Comparison of ENCODE assay signal across 36 mouse cellular contexts in the genomic region with DNA sequence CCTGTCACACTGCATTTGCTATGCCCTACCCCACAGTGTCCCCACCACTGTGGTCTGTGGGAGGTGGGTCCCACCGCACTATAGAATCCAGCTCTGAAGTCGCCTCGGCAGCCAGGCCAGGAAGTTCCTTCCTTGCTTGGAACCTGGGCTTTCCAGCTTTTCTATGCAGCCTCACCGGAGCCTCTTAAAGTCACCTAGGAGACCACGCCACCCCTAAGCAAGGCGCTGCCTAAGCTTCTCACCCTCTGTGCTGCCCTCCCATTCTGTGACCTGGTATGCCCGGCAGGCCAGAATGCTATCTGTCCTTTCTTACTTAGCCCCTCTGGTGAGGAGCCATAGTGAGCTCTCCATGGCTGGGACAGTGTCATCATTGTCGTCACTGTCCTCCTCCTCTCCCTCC. TPM values are rescaled to one million over a fixed set of nuclear protein-coding genes. Genes with fewer than 3 reads are reported as not detected.
DNase-seq lines count a peak whose midpoint lies in the region; ATAC-seq lines count a peak whose summit lies in the region.
"Had no signal": no experiment of that assay in that cellular context is flagged by ENCODE, and none has a peak within 500 bp of the region (broad histone marks: within the 10 kb centered on the region; RNA-seq: fewer than 3 reads in every experiment).

No protein-coding gene starts in this region.

- no peak overlapping the region for H3K9ac ChIP-seq in embryonic facial prominence, embryonic 11.5 days (replicated peaks; ENCODE audit: low read length)
- no peak overlapping the region for H3K9ac ChIP-seq in intestine, embryonic 15.5 days
- H3K9ac ChIP-seq in lung, embryonic 15.5 days: no peak overlapping the region
- no peak overlapping the region for H3K9ac ChIP-seq in stomach, embryonic 15.5 days
- H3K9ac ChIP-seq: forebrain, embryonic 15.5 days; heart, embryonic 15.5 days; hindbrain, embryonic 12.5 days; limb, embryonic 13.5 days; liver, embryonic 12.5 days; liver, postnatal 0 days; midbrain, embryonic 12.5 days; neural tube, embryonic 13.5 days had no signal

- H3K36me3 ChIP-seq in embryonic facial prominence, embryonic 11.5 days (replicated peaks; ENCODE audit: control insufficient read depth, insufficient read depth, low read depth, low read length): no peaks in the 10 kb centered on the region
- no peaks in the 10 kb centered on the region for H3K36me3 ChIP-seq in intestine, embryonic 15.5 days
- no peaks in the 10 kb centered on the region for H3K36me3 ChIP-seq in lung, embryonic 15.5 days
- H3K36me3 ChIP-seq in stomach, embryonic 15.5 days: no peaks in the 10 kb centered on the region
- no peaks in the 10 kb centered on the region for H3K36me3 ChIP-seq in midbrain, embryonic 10.5 days
- H3K36me3 ChIP-seq: forebrain, embryonic 15.5 days; heart, embryonic 15.5 days; hindbrain, embryonic 12.5 days; limb, embryonic 13.5 days; liver, embryonic 12.5 days; midbrain, embryonic 12.5 days; neural tube, embryonic 13.5 days had no signal

- 68% methylated on average over 8 of the region's 8 CpGs for WGBS in embryonic facial prominence, embryonic 11.5 days
- 76% methylated on average over 8 of the region's 8 CpGs for WGBS in intestine, embryonic 15.5 days
- WGBS in lung, embryonic 15.5 days: 40% methylated on average over 8 of the region's 8 CpGs
- WGBS in stomach, embryonic 15.5 days: 75% methylated on average over 8 of the region's 8 CpGs
- 79% methylated on average over 8 of the region's 8 CpGs for WGBS in midbrain, embryonic 10.5 days

- H3K27me3 ChIP-seq in embryonic facial prominence, embryonic 11.5 days (ENCODE audit: control insufficient read depth, insufficient read depth, low read length): no peaks in the 10 kb centered on the region
- no peaks in the 10 kb centered on the region for H3K27me3 ChIP-seq in intestine, embryonic 15.5 days (replicated peaks)
- no peaks in the 10 kb centered on the region for H3K27me3 ChIP-seq in lung, embryonic 15.5 days
- no peaks in the 10 kb centered on the region for H3K27me3 ChIP-seq in stomach, embryonic 15.5 days (replicated peaks)
- no peaks in the 10 kb centered on the region for H3K27me3 ChIP-seq in midbrain, embryonic 10.5 days (ENCODE audit: low read depth, poor library complexity, severe bottlenecking)
- H3K27me3 ChIP-seq: forebrain, embryonic 15.5 days; hindbrain, embryonic 12.5 days; limb, embryonic 13.5 days; liver, embryonic 12.5 days; midbrain, embryonic 12.5 days; neural tube, embryonic 13.5 days had no signal

- 0 out of 2 replicates have a peak, but pooled peaks have one; percentile 39 for ATAC-seq in embryonic facial prominence, embryonic 11.5 days (replicated peaks; ENCODE audit: insufficient number of reproducible peaks, low FRiP score, low TSS enrichment, low read depth)
- ATAC-seq in intestine, embryonic 15.5 days: 0 out of 2 replicates have a peak, but pooled peaks have one; percentile 7
- peak; percentile 20; the same call in 1 of the 2 replicates for ATAC-seq in lung, embryonic 15.5 days (ENCODE audit: borderline replicate concordance, extremely low read depth, low FRiP score, low TSS enrichment)
- ATAC-seq in stomach, embryonic 15.5 days (ENCODE audit: insufficient read depth, low FRiP score, low read depth): no peak
- ATAC-seq: forebrain, embryonic 15.5 days; hindbrain, postnatal 0 days had no signal

- intact Hi-C loops in heart, postnatal 25 days (cut with DNase I): no loop called here

- H3K27ac ChIP-seq in embryonic facial prominence, embryonic 11.5 days (replicated peaks; ENCODE audit: low read depth, low read length): no peak overlapping the region
- H3K27ac ChIP-seq in intestine, embryonic 15.5 days: 0 out of 2 replicates have a peak overlapping the region, but pooled peaks have one; percentile 44
- H3K27ac ChIP-seq in lung, embryonic 15.5 days: peak overlapping the region; percentile 90
- H3K27ac ChIP-seq in stomach, embryonic 15.5 days: 0 out of 2 replicates have a peak overlapping the region, but pooled peaks have one; percentile 68
- H3K27ac ChIP-seq in midbrain, embryonic 10.5 days (replicated peaks): no peak overlapping the region
- H3K27ac ChIP-seq: forebrain, embryonic 15.5 days; heart, embryonic 15.5 days; hindbrain, embryonic 12.5 days; hindbrain, postnatal 0 days; layer of hippocampus, adult 2 months; left cerebral cortex, adult 2 months; limb, embryonic 13.5 days; liver, embryonic 12.5 days; midbrain, embryonic 12.5 days; neural tube, embryonic 13.5 days had no signal

- H3K4me1 ChIP-seq in embryonic facial prominence, embryonic 11.5 days (ENCODE audit: control insufficient read depth, insufficient read depth, low read length): no peaks in the 10 kb centered on the region
- peaks cover 18% of the 10 kb centered on the region; the same call in 1 of the 2 replicates for H3K4me1 ChIP-seq in intestine, embryonic 15.5 days (replicated peaks)
- H3K4me1 ChIP-seq in lung, embryonic 15.5 days: peaks cover 42% of the 10 kb centered on the region
- 0 out of 2 replicates have a peak, but pooled peaks cover 6% of the 10 kb centered on the region for H3K4me1 ChIP-seq in stomach, embryonic 15.5 days
- H3K4me1 ChIP-seq in midbrain, embryonic 10.5 days: 0 out of 2 replicates have a peak, but pooled peaks cover 4% of the 10 kb centered on the region
- H3K4me1 ChIP-seq: forebrain, embryonic 15.5 days; heart, embryonic 15.5 days; hindbrain, embryonic 12.5 days; liver, embryonic 12.5 days; midbrain, embryonic 12.5 days; neural tube, embryonic 13.5 days had no signal

- H3K4me3 ChIP-seq in embryonic facial prominence, embryonic 11.5 days (ENCODE audit: low read depth, low read length): no peak overlapping the region
- H3K4me3 ChIP-seq in intestine, embryonic 15.5 days (replicated peaks): no peak overlapping the region
- H3K4me3 ChIP-seq in lung, embryonic 15.5 days: no peak overlapping the region
- no peak overlapping the region for H3K4me3 ChIP-seq in stomach, embryonic 15.5 days (replicated peaks)
- no peak overlapping the region for H3K4me3 ChIP-seq in midbrain, embryonic 10.5 days
- H3K4me3 ChIP-seq: forebrain, embryonic 15.5 days; heart, embryonic 15.5 days; hindbrain, embryonic 12.5 days; layer of hippocampus, adult 2 months; left cerebral cortex, adult 2 months; limb, embryonic 13.5 days; liver, embryonic 12.5 days; midbrain, embryonic 12.5 days; neural tube, embryonic 13.5 days had no signal

- H3K9me3 ChIP-seq in embryonic facial prominence, embryonic 11.5 days (replicated peaks; ENCODE audit: control insufficient read depth, low read length): no peaks in the 10 kb centered on the region
- no peaks in the 10 kb centered on the region for H3K9me3 ChIP-seq in intestine, embryonic 15.5 days
- H3K9me3 ChIP-seq in lung, embryonic 15.5 days: no peaks in the 10 kb centered on the region
- no peaks in the 10 kb centered on the region for H3K9me3 ChIP-seq in stomach, embryonic 15.5 days
- H3K9me3 ChIP-seq in midbrain, embryonic 10.5 days (replicated peaks): no peaks in the 10 kb centered on the region
- H3K9me3 ChIP-seq: forebrain, embryonic 15.5 days; heart, embryonic 15.5 days; hindbrain, embryonic 12.5 days; limb, embryonic 13.5 days; liver, embryonic 12.5 days; midbrain, embryonic 12.5 days; neural tube, embryonic 13.5 days had no signal

- DNase-seq in embryonic facial prominence, embryonic 11.5 days (ENCODE audit: low spot score): no peak
- no peak for DNase-seq in midbrain, embryonic 10.5 days (ENCODE audit: low spot score)
- no peak for DNase-seq in heart, postnatal 25 days (ENCODE audit: low spot score)
- DNase-seq in gastrocnemius, adult 18-20 months (ENCODE audit: low spot score): no peak
- DNase-seq: adrenal gland, postnatal 25 days; B cell, adult 2 months; cerebellum, adult 11-12 months; cerebellum, postnatal 10 days; gastrocnemius, postnatal 10 days; heart, postnatal 36 days; right cerebral cortex, postnatal 14 days; thymus, adult 18-20 months; thymus, postnatal 25 days had no signal

- no peak overlapping the region for H3K4me2 ChIP-seq in embryonic facial prominence, embryonic 11.5 days (ENCODE audit: low read depth, low read length)
- H3K4me2 ChIP-seq in intestine, embryonic 15.5 days (replicated peaks): peak overlapping the region; percentile 55
- H3K4me2 ChIP-seq in lung, embryonic 15.5 days: peak overlapping the region; percentile 12; the same call in 1 of the 2 replicates
- H3K4me2 ChIP-seq in stomach, embryonic 15.5 days: no peak overlapping the region
- H3K4me2 ChIP-seq: forebrain, embryonic 15.5 days; heart, embryonic 15.5 days; hindbrain, embryonic 12.5 days; limb, embryonic 13.5 days; liver, embryonic 12.5 days; midbrain, embryonic 12.5 days; neural tube, embryonic 13.5 days had no signal

RNA-seq across cellular contexts. Expression of gene 2310007B03Rik, which starts 0.6 kb away (rescaled TPM):
- 0.08 and 0.36 TPM in 2 replicates for polyA plus RNA-seq in embryonic facial prominence, embryonic 11.5 days (2014; fragmentation: Nextera tagmentation; extraction: Ambion mirVana)
- 8.7 and 10.4 TPM in 2 replicates for polyA plus RNA-seq in intestine, embryonic 15.5 days (2015; fragmentation: Nextera tagmentation; extraction: Ambion mirVana)
- polyA plus RNA-seq in lung, embryonic 15.5 days (2015; fragmentation: Nextera tagmentation; extraction: Ambion mirVana): 14.1 and 16.7 TPM in 2 replicates
- polyA plus RNA-seq in stomach, embryonic 15.5 days (2015; fragmentation: Nextera tagmentation; extraction: Ambion mirVana): 4.6 and 8.2 TPM in 2 replicates
- polyA plus RNA-seq in midbrain, embryonic 10.5 days (2016; fragmentation: Nextera tagmentation; extraction: Ambion mirVana): 0.47 and 0.62 TPM in 2 replicates
- total RNA-seq in heart, postnatal 25 days (2021): not detected
- not detected for total RNA-seq in gastrocnemius, adult 18-20 months (2021)
- total RNA-seq: adrenal gland, adult 18-20 months; adrenal gland, postnatal 25 days; common myeloid progenitor, adult 5-6 weeks; gastrocnemius, postnatal 10 days; heart, postnatal 36 days; layer of hippocampus, adult 2 months; layer of hippocampus, postnatal 14 days; left cerebral cortex, adult 2 months; left cerebral cortex, postnatal 25 days; megakaryocyte, adult 5-6 weeks had no signal
- polyA plus RNA-seq: liver, embryonic 12.5 days; neural tube, embryonic 13.5 days had no signal

RNA-seq across cellular contexts. Expression of gene Crocc2, which starts 7.2 kb away (rescaled TPM):
- polyA plus RNA-seq in embryonic facial prominence, embryonic 11.5 days (2014; fragmentation: Nextera tagmentation; extraction: Ambion mirVana): 0.14 and 0.25 TPM in 2 replicates
- 0.04 and 0.13 TPM in 2 replicates for polyA plus RNA-seq in intestine, embryonic 15.5 days (2015; fragmentation: Nextera tagmentation; extraction: Ambion mirVana)
- polyA plus RNA-seq in lung, embryonic 15.5 days (2015; fragmentation: Nextera tagmentation; extraction: Ambion mirVana): 3.2 and 3.7 TPM in 2 replicates
- polyA plus RNA-seq in stomach, embryonic 15.5 days (2015; fragmentation: Nextera tagmentation; extraction: Ambion mirVana): 0.15 and 0.21 TPM in 2 replicates
- 0.02 and 0.07 TPM in 2 replicates for polyA plus RNA-seq in midbrain, embryonic 10.5 days (2016; fragmentation: Nextera tagmentation; extraction: Ambion mirVana)
- total RNA-seq in heart, postnatal 25 days (2021): under 1 TPM; 0.10 to 0.11 TPM
- not detected for total RNA-seq in gastrocnemius, adult 18-20 months (2021)
- total RNA-seq: common myeloid progenitor, adult 5-6 weeks; heart, postnatal 36 days; megakaryocyte, adult 5-6 weeks had no signal
- polyA plus RNA-seq: liver, postnatal 0 days; small intestine, adult 2 months had no signal

RNA-seq across cellular contexts. Expression of gene Agxt, which starts 26.3 kb away (rescaled TPM):
- not detected in 2 replicates for polyA plus RNA-seq in embryonic facial prominence, embryonic 11.5 days (2014; fragmentation: Nextera tagmentation; extraction: Ambion mirVana)
- 0.59 and 0.62 TPM in 2 replicates for polyA plus RNA-seq in intestine, embryonic 15.5 days (2015; fragmentation: Nextera tagmentation; extraction: Ambion mirVana)
- not detected in 2 replicates for polyA plus RNA-seq in lung, embryonic 15.5 days (2015; fragmentation: Nextera tagmentation; extraction: Ambion mirVana)
- polyA plus RNA-seq in stomach, embryonic 15.5 days (2015; fragmentation: Nextera tagmentation; extraction: Ambion mirVana): 0.44 and 0.54 TPM in 2 replicates
- not detected in 2 replicates for polyA plus RNA-seq in midbrain, embryonic 10.5 days (2016; fragmentation: Nextera tagmentation; extraction: Ambion mirVana)
- not detected for total RNA-seq in heart, postnatal 25 days (2021)
- not detected for total RNA-seq in gastrocnemius, adult 18-20 months (2021)
- total RNA-seq: adrenal gland, adult 18-20 months; adrenal gland, postnatal 25 days; common myeloid progenitor, adult 5-6 weeks; heart, postnatal 36 days; hindbrain, postnatal 0 days; layer of hippocampus, adult 2 months; layer of hippocampus, postnatal 14 days; left cerebral cortex, adult 2 months; left cerebral cortex, postnatal 25 days; megakaryocyte, adult 5-6 weeks had no signal
- polyA plus RNA-seq: forebrain, embryonic 15.5 days; gonadal fat pad, adult 2 months; heart, embryonic 15.5 days; hindbrain, embryonic 12.5 days; hindbrain, postnatal 0 days; kidney, embryonic 14.5 days; limb, embryonic 13.5 days; midbrain, embryonic 12.5 days; neural tube, embryonic 13.5 days; stomach, embryonic 14.5 days had no signal

RNA-seq across cellular contexts. Expression of gene Kif1a, which starts 59.6 kb away (rescaled TPM):
- polyA plus RNA-seq in embryonic facial prominence, embryonic 11.5 days (2014; fragmentation: Nextera tagmentation; extraction: Ambion mirVana): 19.9 and 26.0 TPM in 2 replicates
- polyA plus RNA-seq in intestine, embryonic 15.5 days (2015; fragmentation: Nextera tagmentation; extraction: Ambion mirVana): 18.3 and 21.4 TPM in 2 replicates
- 6.5 and 10.8 TPM in 2 replicates for polyA plus RNA-seq in lung, embryonic 15.5 days (2015; fragmentation: Nextera tagmentation; extraction: Ambion mirVana)
- 15.2 and 18.3 TPM in 2 replicates for polyA plus RNA-seq in stomach, embryonic 15.5 days (2015; fragmentation: Nextera tagmentation; extraction: Ambion mirVana)
- 39.3 and 63.0 TPM in 2 replicates for polyA plus RNA-seq in midbrain, embryonic 10.5 days (2016; fragmentation: Nextera tagmentation; extraction: Ambion mirVana)
- 1 to 10 TPM in 1 of 2 experiments, under 1 TPM in 1; 0.94 to 1.6 TPM for total RNA-seq in heart, postnatal 25 days (2021)
- total RNA-seq in gastrocnemius, adult 18-20 months (2021): 1 to 10 TPM in 1 of 2 experiments, under 1 TPM in 1; 0.96 to 2.4 TPM
- total RNA-seq: common myeloid progenitor, adult 5-6 weeks; megakaryocyte, adult 5-6 weeks had no signal

Comparison
In these comparisons a context has a peak if more than half of its experiments do, and no peak if none do; other contexts are left out.
1. H3K27ac ChIP-seq: peak in intestine, embryonic 15.5 days (single experiment), lung, embryonic 15.5 days (single experiment) and stomach, embryonic 15.5 days (single experiment); none in embryonic facial prominence, embryonic 11.5 days (single experiment) and midbrain, embryonic 10.5 days (single experiment).
2. H3K4me2 ChIP-seq: peak in intestine, embryonic 15.5 days (single experiment) and lung, embryonic 15.5 days (single experiment); none in embryonic facial prominence, embryonic 11.5 days (single experiment) and stomach, embryonic 15.5 days (single experiment).